10 mouse cellular contexts compared by ENCODE assay signal in genomic region chr6:99159452-99160347, GRCm38 (mm10).
A peak's percentile ranks its signal among the peaks of the same experiment; 100 is the strongest.
DNase-seq lines count a peak whose midpoint lies in the region; ATAC-seq and TF ChIP-seq lines count a peak whose summit lies in the region.
"Had no signal": no experiment of that assay in that cellular context is flagged by ENCODE, and none has a peak within 500 bp of the region (broad histone marks: within the 10 kb centered on the region; RNA-seq: fewer than 3 reads in every experiment).

No protein-coding gene starts in this region.

- H3K27ac ChIP-seq in intestine, embryonic 15.5 days, result no peak overlapping the region
- no peak overlapping the region for H3K27ac ChIP-seq in intestine, postnatal 0 days (ENCODE audit: low read depth, low read length)
- H3K27ac ChIP-seq in neural tube, embryonic 11.5 days (ENCODE audit: low read depth, low read length), result peak overlapping the region; percentile 15; the same call in 1 of the 2 replicates

- intact Hi-C loops in left cerebral cortex, postnatal 36 days (cut with DNase I), result no loop called here
- intact Hi-C loops in left cerebral cortex, postnatal 4 days (cut with DNase I), result no loop called here

- H3K4me1 ChIP-seq in intestine, embryonic 15.5 days (replicated peaks), result no peaks in the 10 kb centered on the region
- no peaks in the 10 kb centered on the region for H3K4me1 ChIP-seq in intestine, postnatal 0 days (replicated peaks; ENCODE audit: control insufficient read depth, insufficient read depth, low read length)
- peaks cover 7% of the 10 kb centered on the region; the same call in 1 of the 2 replicates for H3K4me1 ChIP-seq in neural tube, embryonic 11.5 days (ENCODE audit: control insufficient read depth, insufficient read depth, low read length)

- no peak for TF ChIP-seq CTCF in intestine, postnatal 0 days (IDR thresholded peaks at IDR 0.05; ENCODE audit: low read depth)

- no peak overlapping the region for H3K9ac ChIP-seq in intestine, embryonic 15.5 days
- H3K9ac ChIP-seq in intestine, postnatal 0 days (ENCODE audit: low read depth, low read length), result no peak overlapping the region
- H3K9ac ChIP-seq in neural tube, embryonic 11.5 days (ENCODE audit: low read length), result no peak overlapping the region

- H3K36me3 ChIP-seq in intestine, embryonic 15.5 days, result no peaks in the 10 kb centered on the region
- H3K36me3 ChIP-seq in intestine, postnatal 0 days (ENCODE audit: control insufficient read depth, insufficient read depth), result 0 out of 2 replicates have a peak, but pooled peaks cover 3% of the 10 kb centered on the region
- H3K36me3 ChIP-seq in neural tube, embryonic 11.5 days (ENCODE audit: control insufficient read depth, insufficient read depth, low read length), result no peaks in the 10 kb centered on the region

- 47% methylated on average over 23 of the region's 23 CpGs for WGBS in intestine, embryonic 15.5 days
- 60% methylated on average over 23 of the region's 23 CpGs for WGBS in intestine, postnatal 0 days
- WGBS in neural tube, embryonic 11.5 days, result 47% methylated on average over 23 of the region's 23 CpGs

- DNase-seq in brain, adult 2 months (ENCODE audit: low read depth, low spot score), result peak; percentile 36
- DNase-seq in fibroblast of lung, adult 2 months (ENCODE audit: low read depth), result peak; percentile 42
- DNase-seq in neural tube, embryonic 11.5 days (ENCODE audit: low spot score), result peak; percentile 36
- no peak for DNase-seq in left cerebral cortex, postnatal 36 days (ENCODE audit: low spot score in 2 of 2)
- DNase-seq in left cerebral cortex, postnatal 4 days, result no peak
- no peak for DNase-seq in cerebellum, postnatal 4 days (ENCODE audit: low spot score in 2 of 2)
- DNase-seq: cerebellum, adult 8-10 months had no signal

- H3K27me3 ChIP-seq in intestine, embryonic 15.5 days (replicated peaks), result no peaks in the 10 kb centered on the region
- no peaks in the 10 kb centered on the region for H3K27me3 ChIP-seq in intestine, postnatal 0 days (replicated peaks; ENCODE audit: control insufficient read depth, insufficient read depth, low read length)
- H3K27me3 ChIP-seq in neural tube, embryonic 11.5 days (ENCODE audit: control insufficient read depth, insufficient read depth, low read length), result no peaks in the 10 kb centered on the region
- H3K27me3 ChIP-seq: Patski had no signal

- no peak overlapping the region for H3K4me3 ChIP-seq in intestine, embryonic 15.5 days (replicated peaks)
- no peak overlapping the region for H3K4me3 ChIP-seq in intestine, postnatal 0 days (ENCODE audit: low read depth, low read length)
- no peak overlapping the region for H3K4me3 ChIP-seq in neural tube, embryonic 11.5 days (ENCODE audit: low read depth, low read length)

- ATAC-seq in intestine, embryonic 15.5 days, result no peak
- ATAC-seq in intestine, postnatal 0 days, result no peak
- peak; percentile 31; the same call in 1 of the 2 replicates for ATAC-seq in neural tube, embryonic 11.5 days (ENCODE audit: insufficient read depth, low FRiP score, low TSS enrichment)
- ATAC-seq: Patski had no signal

- H3K4me2 ChIP-seq in intestine, embryonic 15.5 days (replicated peaks), result 0 out of 2 replicates have a peak overlapping the region, but pooled peaks have one; percentile 7
- H3K4me2 ChIP-seq in intestine, postnatal 0 days (replicated peaks; ENCODE audit: low read depth), result no peak overlapping the region
- H3K4me2 ChIP-seq in neural tube, embryonic 11.5 days (ENCODE audit: low read depth), result peak overlapping the region; percentile 19; the same call in 1 of the 2 replicates

- no peaks in the 10 kb centered on the region for H3K9me3 ChIP-seq in intestine, embryonic 15.5 days
- no peaks in the 10 kb centered on the region for H3K9me3 ChIP-seq in intestine, postnatal 0 days (ENCODE audit: control insufficient read depth)
- no peaks in the 10 kb centered on the region for H3K9me3 ChIP-seq in neural tube, embryonic 11.5 days (ENCODE audit: control insufficient read depth, low read length)

Comparison
In these comparisons a context has a peak if more than half of its experiments do, and no peak if none do; other contexts are left out.
1. DNase-seq: peak in brain, adult 2 months (single experiment), fibroblast of lung, adult 2 months (single experiment) and neural tube, embryonic 11.5 days (single experiment); none in left cerebral cortex, postnatal 36 days (0 of 2), left cerebral cortex, postnatal 4 days (single experiment) and cerebellum, postnatal 4 days (0 of 2).